Mouse (Mus musculus): ENCODE measurements around the gene Lrrc4. TPM values are rescaled to one million over a fixed set of nuclear protein-coding genes. Genes with fewer than 3 reads are reported as not detected.

The Lrrc4 gene
- polyA plus RNA-seq, 1 experiment from 2014 or later = 0.85 TPM

DNA sequence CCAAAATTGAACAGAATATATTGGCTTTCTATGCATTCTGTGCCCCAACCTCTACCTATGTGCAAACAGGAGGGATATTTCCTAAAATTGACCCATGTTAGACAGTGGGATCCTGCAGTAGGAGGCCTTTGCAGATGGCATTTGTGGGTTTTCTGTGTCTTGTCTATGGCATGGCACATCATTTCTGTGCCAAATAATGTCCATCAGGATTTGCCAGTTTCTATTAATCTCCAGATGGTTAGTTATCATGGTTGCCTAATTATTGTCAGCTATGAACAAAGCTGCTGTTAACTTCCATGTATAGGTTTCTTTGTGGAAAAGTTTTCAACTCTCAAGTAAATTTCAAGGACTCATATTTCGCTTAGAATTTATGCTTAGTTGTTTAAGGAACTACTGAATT is 164.0 kb downstream of the Lrrc4 start:
- no peak overlapping the region for H3K4me2 ChIP-seq (ENCODE audit: low read length)
- no peaks in the 10 kb centered on the region for H3K9me3 ChIP-seq (ENCODE audit: control insufficient read depth, low read length)
- H3K4me3 ChIP-seq (ENCODE audit: low read depth, low read length) = no peak overlapping the region
- DNase-seq (ENCODE audit: low spot score) (no peak), ATAC-seq (replicated peaks; ENCODE audit: low FRiP score, low TSS enrichment, low read depth) (no peak)
- peaks cover 18% of the 10 kb centered on the region; the same call in 1 of the 2 replicates for H3K36me3 ChIP-seq (ENCODE audit: control insufficient read depth, insufficient read depth, low read length)
- 95% methylated on average over 1 of the region's 1 CpGs for WGBS
- no peaks in the 10 kb centered on the region for H3K27me3 ChIP-seq (replicated peaks; ENCODE audit: control insufficient read depth, insufficient read depth, low read length)
- no peak overlapping the region for H3K9ac ChIP-seq (ENCODE audit: low read length)
- H3K27ac ChIP-seq (ENCODE audit: low read depth) = no peak overlapping the region
- H3K4me1 ChIP-seq (replicated peaks; ENCODE audit: control insufficient read depth, insufficient read depth, low read length) = no peaks in the 10 kb centered on the region

GRCm38 (mm10) chr6:28664716-28665115 is 166.8 kb downstream of the Lrrc4 start:
- H3K9ac ChIP-seq (ENCODE audit: low read length) = no peak overlapping the region
- H3K27me3 ChIP-seq (replicated peaks; ENCODE audit: control insufficient read depth, insufficient read depth, low read length) = no peaks in the 10 kb centered on the region
- no peaks in the 10 kb centered on the region for H3K4me1 ChIP-seq (replicated peaks; ENCODE audit: control insufficient read depth, insufficient read depth, low read length)
- ATAC-seq (replicated peaks; ENCODE audit: low FRiP score, low TSS enrichment, low read depth) = no peak
- H3K27ac ChIP-seq (ENCODE audit: low read depth) = no peak overlapping the region
- H3K9me3 ChIP-seq (ENCODE audit: control insufficient read depth, low read length) = no peaks in the 10 kb centered on the region
- WGBS = 82% methylated on average over 3 of the region's 3 CpGs
- H3K4me2 ChIP-seq (ENCODE audit: low read length) = no peak overlapping the region
- DNase-seq (ENCODE audit: low spot score) = no peak
- H3K36me3 ChIP-seq (ENCODE audit: control insufficient read depth, insufficient read depth, low read length) = peaks cover 12% of the 10 kb centered on the region; the same call in 1 of the 2 replicates
- no peak overlapping the region for H3K4me3 ChIP-seq (ENCODE audit: low read depth, low read length)

DNA sequence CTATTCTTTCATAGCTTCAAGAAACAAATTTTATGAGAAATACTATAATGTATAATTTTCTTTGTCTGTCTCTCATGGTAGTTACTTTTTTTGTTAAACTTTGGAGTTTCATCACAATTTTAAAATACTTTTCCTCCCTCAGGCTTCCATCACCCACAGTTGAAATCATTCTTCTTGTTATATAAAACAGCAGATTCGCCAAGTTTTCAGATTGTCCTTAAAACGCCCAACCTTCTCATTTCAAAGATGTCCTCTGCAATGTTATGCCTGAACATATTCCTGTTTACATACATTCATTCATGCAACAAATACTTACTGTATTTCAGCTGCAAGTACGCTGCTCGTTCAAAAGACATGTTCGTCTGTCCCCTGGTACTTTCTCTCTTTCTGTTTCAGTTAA is 167.9 kb downstream of the Lrrc4 start:
- Histone ChIP-seq H3K9me3 (ENCODE audit: control insufficient read depth, low read length) (no peaks in the 10 kb centered on the region), H3K4me2 (ENCODE audit: low read length) (no peak overlapping the region), H3K4me3 (ENCODE audit: low read depth, low read length) (no peak overlapping the region), H3K9ac (ENCODE audit: low read length) (no peak overlapping the region), H3K4me1 (replicated peaks; ENCODE audit: control insufficient read depth, insufficient read depth, low read length) (no peaks in the 10 kb centered on the region), H3K36me3 (ENCODE audit: control insufficient read depth, insufficient read depth, low read length) (peaks cover 4% of the 10 kb centered on the region; the same call in 1 of the 2 replicates), H3K27ac (ENCODE audit: low read depth) (no peak overlapping the region), H3K27me3 (replicated peaks; ENCODE audit: control insufficient read depth, insufficient read depth, low read length) (no peaks in the 10 kb centered on the region)
- WGBS = 90% methylated on average over 5 of the region's 5 CpGs
- ATAC-seq (replicated peaks; ENCODE audit: low FRiP score, low TSS enrichment, low read depth) (no peak), DNase-seq (ENCODE audit: low spot score) (no peak)

DNA sequence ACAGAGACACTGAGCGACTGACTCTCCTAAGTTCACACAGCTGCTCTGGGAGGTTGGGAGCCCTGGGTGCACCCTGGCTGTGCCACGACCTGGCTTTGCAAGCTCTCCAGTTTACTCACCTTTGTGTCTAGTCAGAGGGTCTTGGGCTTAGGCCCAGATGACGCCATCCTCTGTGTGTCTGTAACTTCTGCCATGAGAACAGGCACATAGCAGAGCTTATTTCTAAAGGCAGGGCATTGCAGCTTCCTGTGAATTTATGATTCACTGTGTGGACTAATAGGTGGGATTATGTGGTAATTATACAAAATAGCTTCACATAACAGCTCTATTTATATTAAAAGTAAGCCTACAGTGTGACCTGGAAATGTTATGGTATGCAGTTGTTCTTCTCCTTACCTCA is 168.5 kb downstream of the Lrrc4 start:
- Histone ChIP-seq H3K36me3 (ENCODE audit: control insufficient read depth, insufficient read depth, low read length) (no peaks in the 10 kb centered on the region), H3K4me2 (ENCODE audit: low read length) (no peak overlapping the region), H3K4me3 (ENCODE audit: low read depth, low read length) (no peak overlapping the region), H3K9ac (ENCODE audit: low read length) (no peak overlapping the region), H3K27me3 (replicated peaks; ENCODE audit: control insufficient read depth, insufficient read depth, low read length) (no peaks in the 10 kb centered on the region), H3K27ac (ENCODE audit: low read depth) (no peak overlapping the region), H3K4me1 (replicated peaks; ENCODE audit: control insufficient read depth, insufficient read depth, low read length) (no peaks in the 10 kb centered on the region), H3K9me3 (ENCODE audit: control insufficient read depth, low read length) (no peaks in the 10 kb centered on the region)
- ATAC-seq (replicated peaks; ENCODE audit: low FRiP score, low TSS enrichment, low read depth) = no peak
- no peak for DNase-seq (ENCODE audit: low spot score)
- 82% methylated on average over 3 of the region's 3 CpGs for WGBS

DNA sequence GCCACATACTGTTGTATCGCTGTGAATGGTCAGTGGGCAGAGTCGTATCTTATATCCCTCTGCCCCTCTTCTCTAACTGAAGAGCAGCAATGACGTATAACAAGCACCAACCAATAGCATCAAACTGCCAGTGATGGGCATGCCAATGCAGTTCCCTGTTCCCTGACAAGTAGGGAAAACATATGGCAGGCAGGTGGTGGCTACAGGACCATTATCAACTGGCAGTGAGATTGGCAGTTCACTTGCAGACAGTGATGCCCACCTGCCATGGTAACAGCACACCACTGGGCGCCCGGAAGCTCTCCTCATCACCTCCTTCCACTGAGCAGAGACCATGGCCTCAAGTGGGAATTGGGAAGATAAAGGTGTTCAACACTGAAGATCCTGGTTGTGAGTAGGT is 175.0 kb downstream of the Lrrc4 start:
- Histone ChIP-seq H3K9me3 (ENCODE audit: control insufficient read depth, low read length) (no peaks in the 10 kb centered on the region), H3K4me1 (replicated peaks; ENCODE audit: control insufficient read depth, insufficient read depth, low read length) (no peaks in the 10 kb centered on the region), H3K27ac (ENCODE audit: low read depth) (no peak overlapping the region), H3K4me3 (ENCODE audit: low read depth, low read length) (no peak overlapping the region), H3K36me3 (ENCODE audit: control insufficient read depth, insufficient read depth, low read length) (no peaks in the 10 kb centered on the region), H3K27me3 (replicated peaks; ENCODE audit: control insufficient read depth, insufficient read depth, low read length) (no peaks in the 10 kb centered on the region), H3K9ac (ENCODE audit: low read length) (no peak overlapping the region), H3K4me2 (ENCODE audit: low read length) (no peak overlapping the region)
- no peak for ATAC-seq (replicated peaks; ENCODE audit: low FRiP score, low TSS enrichment, low read depth)
- DNase-seq (ENCODE audit: low spot score) = no peak
- WGBS = 95% methylated on average over 5 of the region's 5 CpGs

DNA sequence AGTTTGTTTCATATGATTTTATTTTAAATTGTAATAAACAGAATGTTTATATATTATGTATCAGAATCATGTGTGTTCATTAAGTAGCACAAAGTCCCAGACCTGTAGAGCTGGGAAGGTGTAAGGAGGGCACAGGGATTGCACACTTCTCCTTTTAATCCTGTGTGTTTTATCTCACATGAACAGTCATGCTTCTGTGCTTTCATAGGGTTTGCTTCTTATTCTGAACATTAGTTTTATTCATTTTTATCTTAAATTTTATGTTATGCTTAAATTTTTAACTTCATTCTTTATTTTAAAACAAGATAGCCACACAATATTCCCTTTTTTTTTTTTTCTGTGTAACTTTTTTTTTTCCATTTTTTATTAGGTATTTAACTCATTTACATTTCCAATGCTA is 186.3 kb downstream of the Lrrc4 start:
- Histone ChIP-seq H3K9me3 (ENCODE audit: control insufficient read depth, low read length) (no peaks in the 10 kb centered on the region), H3K9ac (ENCODE audit: low read length) (no peak overlapping the region), H3K27ac (ENCODE audit: low read depth) (no peak overlapping the region), H3K4me1 (replicated peaks; ENCODE audit: control insufficient read depth, insufficient read depth, low read length) (no peaks in the 10 kb centered on the region), H3K27me3 (replicated peaks; ENCODE audit: control insufficient read depth, insufficient read depth, low read length) (no peaks in the 10 kb centered on the region), H3K4me3 (ENCODE audit: low read depth, low read length) (no peak overlapping the region), H3K4me2 (ENCODE audit: low read length) (no peak overlapping the region), H3K36me3 (ENCODE audit: control insufficient read depth, insufficient read depth, low read length) (no peaks in the 10 kb centered on the region)
- DNase-seq (ENCODE audit: low spot score) (no peak), ATAC-seq (replicated peaks; ENCODE audit: low FRiP score, low TSS enrichment, low read depth) (no peak)

DNA sequence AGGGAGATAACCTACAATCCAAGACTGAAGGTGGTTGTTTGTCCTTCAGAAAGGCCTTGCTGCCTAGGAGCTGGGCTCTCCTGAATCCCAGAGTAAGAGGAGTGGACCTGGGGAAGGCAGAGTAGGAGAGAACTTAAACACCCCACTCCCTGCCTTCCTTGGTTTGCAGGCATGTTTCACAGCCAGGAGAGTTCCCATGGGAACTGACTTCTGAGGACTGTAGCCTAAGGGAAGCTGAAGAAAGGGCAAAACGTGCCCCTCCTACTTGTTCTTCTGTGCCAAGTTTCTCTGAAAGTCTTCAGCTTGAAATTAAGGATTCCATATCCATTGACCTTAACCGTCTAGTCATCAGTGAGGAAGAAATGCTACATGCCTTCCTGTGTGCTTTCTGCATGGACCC is 188.6 kb downstream of the Lrrc4 start:
- Histone ChIP-seq H3K27ac (ENCODE audit: low read depth) (no peak overlapping the region), H3K4me2 (ENCODE audit: low read length) (no peak overlapping the region), H3K27me3 (replicated peaks; ENCODE audit: control insufficient read depth, insufficient read depth, low read length) (no peaks in the 10 kb centered on the region), H3K4me3 (ENCODE audit: low read depth, low read length) (no peak overlapping the region), H3K9me3 (ENCODE audit: control insufficient read depth, low read length) (no peaks in the 10 kb centered on the region), H3K4me1 (replicated peaks; ENCODE audit: control insufficient read depth, insufficient read depth, low read length) (no peaks in the 10 kb centered on the region), H3K9ac (ENCODE audit: low read length) (no peak overlapping the region), H3K36me3 (ENCODE audit: control insufficient read depth, insufficient read depth, low read length) (no peaks in the 10 kb centered on the region)
- no peak for ATAC-seq (replicated peaks; ENCODE audit: low FRiP score, low TSS enrichment, low read depth)
- no peak for DNase-seq (ENCODE audit: low spot score)
- 54% methylated on average over 2 of the region's 2 CpGs for WGBS

GRCm38 (mm10) chr6:28640088-28640487 is 191.5 kb downstream of the Lrrc4 start:
- no peak overlapping the region for H3K4me2 ChIP-seq (ENCODE audit: low read length)
- 73% methylated on average over 5 of the region's 5 CpGs for WGBS
- ATAC-seq (replicated peaks; ENCODE audit: low FRiP score, low TSS enrichment, low read depth) (no peak), DNase-seq (ENCODE audit: low spot score) (no peak)
- H3K27ac ChIP-seq (ENCODE audit: low read depth) = no peak overlapping the region
- no peaks in the 10 kb centered on the region for H3K27me3 ChIP-seq (replicated peaks; ENCODE audit: control insufficient read depth, insufficient read depth, low read length)
- H3K9me3 ChIP-seq (ENCODE audit: control insufficient read depth, low read length) = no peaks in the 10 kb centered on the region
- H3K4me3 ChIP-seq (ENCODE audit: low read depth, low read length) = no peak overlapping the region
- no peaks in the 10 kb centered on the region for H3K4me1 ChIP-seq (replicated peaks; ENCODE audit: control insufficient read depth, insufficient read depth, low read length)
- no peaks in the 10 kb centered on the region for H3K36me3 ChIP-seq (ENCODE audit: control insufficient read depth, insufficient read depth, low read length)
- H3K9ac ChIP-seq (ENCODE audit: low read length) = no peak overlapping the region

DNA sequence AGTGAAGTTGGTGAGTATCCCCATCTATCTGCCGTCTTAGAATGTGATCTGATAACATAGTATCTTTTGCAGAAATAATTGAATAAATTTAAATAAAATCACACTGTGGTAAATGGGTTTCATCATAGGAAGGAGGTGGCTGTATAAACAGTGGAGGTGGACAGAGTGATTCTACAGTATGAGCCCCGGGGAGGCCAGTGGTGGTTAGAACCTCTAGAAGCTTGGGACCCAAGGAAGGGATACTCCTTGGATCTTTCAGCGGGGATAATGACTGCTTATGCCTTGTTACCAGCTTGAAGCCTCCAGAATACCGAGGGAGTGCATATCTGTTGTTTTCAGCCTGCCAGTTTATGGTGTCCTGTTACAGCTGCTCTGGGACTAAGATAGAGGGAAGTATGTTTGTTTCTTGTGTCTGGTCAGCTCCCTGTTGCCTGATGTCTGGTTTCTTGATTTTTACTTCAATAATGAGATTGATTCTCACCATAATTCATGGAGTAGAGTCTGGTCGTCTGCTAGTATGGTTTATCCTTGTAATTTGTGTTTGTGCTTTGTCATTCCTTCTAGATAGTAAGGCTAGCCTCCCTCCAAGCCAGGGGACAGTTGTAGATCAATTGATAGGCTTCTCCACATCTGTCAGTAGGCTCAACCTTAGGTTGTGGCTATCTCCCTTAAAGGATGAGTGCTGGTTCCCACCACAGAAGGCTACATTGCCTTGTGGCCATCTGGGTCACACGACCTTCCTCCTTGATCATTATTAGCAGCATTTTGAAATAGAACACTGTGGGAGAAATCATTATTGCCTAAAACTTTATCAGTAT is 195.8 kb downstream of the Lrrc4 start:
- Histone ChIP-seq H3K9ac (ENCODE audit: low read length) (no peak overlapping the region), H3K36me3 (ENCODE audit: control insufficient read depth, insufficient read depth, low read length) (no peaks in the 10 kb centered on the region), H3K4me3 (ENCODE audit: low read depth, low read length) (no peak overlapping the region), H3K9me3 (ENCODE audit: control insufficient read depth, low read length) (no peaks in the 10 kb centered on the region), H3K27me3 (replicated peaks; ENCODE audit: control insufficient read depth, insufficient read depth, low read length) (no peaks in the 10 kb centered on the region), H3K27ac (ENCODE audit: low read depth) (no peak overlapping the region), H3K4me2 (ENCODE audit: low read length) (no peak overlapping the region), H3K4me1 (replicated peaks; ENCODE audit: control insufficient read depth, insufficient read depth, low read length) (peaks cover 6% of the 10 kb centered on the region)
- WGBS = 66% methylated on average over 6 of the region's 6 CpGs
- no peak for ATAC-seq (replicated peaks; ENCODE audit: low FRiP score, low TSS enrichment, low read depth)
- no peak for DNase-seq (ENCODE audit: low spot score)
